ENCODE assay signal across 1 mouse cellular context in the genomic region with DNA sequence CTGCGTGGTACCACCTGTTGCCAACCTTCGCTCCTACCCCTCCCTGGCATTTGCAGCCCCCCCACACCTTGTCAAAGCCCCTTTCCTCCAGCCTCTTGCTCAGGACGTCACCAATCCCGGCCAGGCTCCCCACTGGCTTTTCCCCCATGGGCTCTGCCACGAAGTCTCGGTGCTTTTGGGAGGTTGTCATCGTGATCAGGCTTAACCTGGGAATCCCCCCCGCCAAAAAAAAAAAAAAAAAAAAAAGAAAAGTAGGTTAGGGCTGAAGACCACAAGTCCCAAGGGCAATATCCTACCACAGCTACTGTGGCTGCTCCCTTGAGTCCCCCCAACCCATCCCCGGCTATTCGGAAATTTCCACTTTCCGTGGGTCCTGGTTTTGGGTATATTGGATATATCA.
TF ChIP-seq lines count a peak whose summit lies in the region.

No protein-coding gene starts in this region.

TF ChIP-seq in CH12.LX, 34 proteins besides CTCF, POLR2A, EP300 and RAD21:
- TF ChIP-seq SIN3A (IDR thresholded peaks at IDR 0.05; ENCODE audit: low read length) (peak; percentile 86; the same call in 1 of the 2 replicates), MYC (IDR thresholded peaks at IDR 0.05; ENCODE audit: low read depth, low read length) (no peak), BHLHE40 (IDR thresholded peaks at IDR 0.05; ENCODE audit: low read depth, low read length) (no peak), CHD2 (IDR thresholded peaks at IDR 0.05; ENCODE audit: low read length) (0 out of 2 replicates have a peak, but pooled peaks have one; percentile 35), ETS1 (conservative IDR thresholded peaks at IDR 0.05; ENCODE audit: low read depth, low read length) (peak; percentile 38), ZNF384 (IDR thresholded peaks at IDR 0.05; ENCODE audit: low read depth, low read length) (peak; percentile 96)
